Mouse (Mus musculus) erythroblast, adult 5-6 weeks (primary cell): ENCODE measurements at regions not wholly inside any gene's neighbourhood (a gene's known extent, or its start where the extent isn't known, plus 50 kb on each side); places are given as distances from the start of the nearest gene placed in this dataset.

ENCODE experiments used
- ATAC-seq: replicated peaks from 2 replicates; pipeline ENCODE4 v1.8.0; 2016; ENCODE audit warnings: moderate number of reproducible peaks, mild to moderate bottlenecking, moderate TSS enrichment, inconsistent platforms; ENCODE audit not compliant: poor library complexity, low FRiP score, severe bottlenecking

- no peak for ATAC-seq
These were observed 508.5 kb upstream of the Kif2a start for GRCm38 (mm10) chr13:107530392-107530791.

GRCm38 (mm10) chr13:107528724-107529456 lies 507.0 kb upstream of the Kif2a start:
- no peak for ATAC-seq

GRCm38 (mm10) chr13:107522942-107523341 lies 501.0 kb upstream of the Kif2a start:
- no peak for ATAC-seq

GRCm38 (mm10) chr13:107514236-107514635 lies 492.3 kb upstream of the Kif2a start:
- no peak for ATAC-seq

- ATAC-seq = no peak
These were observed 491.6 kb upstream of the Kif2a start for GRCm38 (mm10) chr13:107513274-107514146.

GRCm38 (mm10) chr13:107507336-107507735 lies 485.4 kb upstream of the Kif2a start:
- ATAC-seq = no peak

- no peak for ATAC-seq
These were observed 484.9 kb upstream of the Kif2a start for GRCm38 (mm10) chr13:107506832-107507231.

GRCm38 (mm10) chr13:107505318-107505717 lies 483.4 kb upstream of the Kif2a start:
- no peak for ATAC-seq

- ATAC-seq = no peak
These were observed 480.3 kb upstream of the Kif2a start for GRCm38 (mm10) chr13:107502261-107502660.

GRCm38 (mm10) chr13:107500776-107501489 lies 479.0 kb upstream of the Kif2a start:
- ATAC-seq = no peak

GRCm38 (mm10) chr13:107499296-107499695 lies 477.4 kb upstream of the Kif2a start:
- no peak for ATAC-seq

- ATAC-seq = no peak
These were observed 473.3 kb upstream of the Kif2a start for GRCm38 (mm10) chr13:107495161-107495732.

- no peak for ATAC-seq
These were observed 471.8 kb upstream of the Kif2a start for GRCm38 (mm10) chr13:107493765-107494164.

- no peak for ATAC-seq
These were observed 470.5 kb upstream of the Kif2a start for GRCm38 (mm10) chr13:107492448-107492847.

GRCm38 (mm10) chr13:107491423-107491822 lies 469.5 kb upstream of the Kif2a start:
- no peak for ATAC-seq

- ATAC-seq = no peak
These were observed 463.6 kb upstream of the Kif2a start for GRCm38 (mm10) chr13:107485400-107486017.

GRCm38 (mm10) chr13:107484630-107484998 lies 462.7 kb upstream of the Kif2a start:
- no peak for ATAC-seq

- ATAC-seq = no peak
These were observed 462.2 kb upstream of the Kif2a start for GRCm38 (mm10) chr13:107483967-107484629.

- ATAC-seq = no peak
These were observed 453.2 kb upstream of the Kif2a start for GRCm38 (mm10) chr13:107475166-107475565.
